Mouse (Mus musculus): ENCODE data around the gene Fig4. TPM values are rescaled to one million over a fixed set of nuclear protein-coding genes. Genes with fewer than 3 reads are reported as not detected.
A peak's percentile ranks its signal among the peaks of the same experiment; 100 is the strongest.

Fig4 gene
- polyA plus RNA-seq, 1 experiment from 2014 or later, result 18.1 TPM

DNA sequence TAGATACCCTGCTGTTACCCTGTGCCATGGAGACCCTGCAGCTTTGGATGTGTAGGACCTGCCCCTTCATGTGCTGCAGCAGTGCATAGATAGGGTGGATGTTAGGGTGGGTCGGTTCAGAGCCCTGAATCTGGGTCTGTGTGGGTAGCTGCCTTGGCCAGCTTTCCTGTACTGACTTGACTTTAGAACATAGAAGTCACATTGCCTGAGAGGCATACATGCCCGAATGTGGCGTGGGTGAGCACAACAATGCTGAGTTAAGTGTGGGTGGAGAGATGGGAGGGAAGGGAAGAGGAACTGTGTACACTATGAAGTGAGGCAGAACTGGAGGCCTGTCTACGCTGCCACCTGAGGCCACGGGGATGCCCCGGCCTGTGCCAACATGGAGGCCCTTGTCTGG is 58.0 kb downstream of the Fig4 start:
- Histone ChIP-seq H3K4me3 (ENCODE audit: low read depth, low read length) (no peak overlapping the region), H3K36me3 (ENCODE audit: insufficient read depth, low read length) (no peaks in the 10 kb centered on the region), H3K27ac (ENCODE audit: low read length) (no peak overlapping the region), H3K27me3 (replicated peaks; ENCODE audit: insufficient read depth, low read length) (no peaks in the 10 kb centered on the region), H3K4me2 (replicated peaks; ENCODE audit: low read depth, low read length) (no peak overlapping the region), H3K4me1 (ENCODE audit: insufficient read depth, low read depth, low read length) (no peaks in the 10 kb centered on the region), H3K9ac (replicated peaks; ENCODE audit: low read depth) (no peak overlapping the region), H3K9me3 (ENCODE audit: low read length) (no peaks in the 10 kb centered on the region)
- TF ChIP-seq EP300 (IDR thresholded peaks at IDR 0.05) (no peak), CTCF (IDR thresholded peaks at IDR 0.05) (no peak)
- 83% methylated on average over 6 of the region's 6 CpGs for WGBS
- ATAC-seq (no peak), DNase-seq (ENCODE audit: low spot score) (no peak)

DNA sequence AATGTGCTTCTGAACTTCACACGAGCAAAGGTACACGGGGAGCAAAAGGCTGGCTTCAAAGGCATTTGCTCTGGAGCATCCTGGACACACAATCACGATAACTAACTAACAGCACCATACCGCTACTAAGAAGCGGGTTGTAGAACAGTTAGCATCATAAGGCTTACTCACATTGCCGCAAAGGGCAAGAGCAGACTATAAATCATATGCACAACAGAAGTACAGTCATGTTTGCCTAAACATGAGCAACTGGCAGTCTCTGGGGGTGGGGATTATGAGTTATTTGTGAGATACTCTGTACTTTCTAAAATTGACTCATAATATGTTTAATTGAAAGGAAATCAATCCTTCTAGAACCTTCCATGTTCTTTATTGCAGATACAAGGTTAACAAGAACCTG is 59.1 kb downstream of the Fig4 start:
- WGBS, result 84% methylated on average over 6 of the region's 6 CpGs
- no peak for ATAC-seq
- Histone ChIP-seq H3K27ac (ENCODE audit: low read length) (no peak overlapping the region), H3K4me2 (replicated peaks; ENCODE audit: low read depth, low read length) (no peak overlapping the region), H3K9me3 (ENCODE audit: low read length) (no peaks in the 10 kb centered on the region), H3K27me3 (replicated peaks; ENCODE audit: insufficient read depth, low read length) (no peaks in the 10 kb centered on the region), H3K4me1 (ENCODE audit: insufficient read depth, low read depth, low read length) (no peaks in the 10 kb centered on the region), H3K4me3 (ENCODE audit: low read depth, low read length) (no peak overlapping the region), H3K9ac (replicated peaks; ENCODE audit: low read depth) (no peak overlapping the region), H3K36me3 (ENCODE audit: insufficient read depth, low read length) (0 out of 2 replicates have a peak, but pooled peaks cover 3% of the 10 kb centered on the region)
- TF ChIP-seq CTCF (IDR thresholded peaks at IDR 0.05) (no peak), EP300 (IDR thresholded peaks at IDR 0.05) (no peak)
- DNase-seq (ENCODE audit: low spot score), result no peak

- Histone ChIP-seq H3K4me3 (ENCODE audit: low read depth, low read length) (no peak overlapping the region), H3K4me2 (replicated peaks; ENCODE audit: low read depth, low read length) (no peak overlapping the region)
These were observed 61.4 kb downstream of the Fig4 start for GRCm38 (mm10) chr10:41241558-41242242.

GRCm38 (mm10) chr10:41241080-41241479 is 62.0 kb downstream of the Fig4 start:
- Histone ChIP-seq H3K9ac (replicated peaks; ENCODE audit: low read depth) (no peak overlapping the region), H3K4me1 (ENCODE audit: insufficient read depth, low read depth, low read length) (no peaks in the 10 kb centered on the region), H3K36me3 (ENCODE audit: insufficient read depth, low read length) (0 out of 2 replicates have a peak, but pooled peaks cover 3% of the 10 kb centered on the region), H3K9me3 (ENCODE audit: low read length) (no peaks in the 10 kb centered on the region), H3K27me3 (replicated peaks; ENCODE audit: insufficient read depth, low read length) (no peaks in the 10 kb centered on the region), H3K4me2 (replicated peaks; ENCODE audit: low read depth, low read length) (no peak overlapping the region), H3K27ac (ENCODE audit: low read length) (no peak overlapping the region), H3K4me3 (ENCODE audit: low read depth, low read length) (no peak overlapping the region)
- ATAC-seq (peak; percentile 47), DNase-seq (ENCODE audit: low spot score) (peak; percentile 32)
- 28% methylated on average over 7 of the region's 7 CpGs for WGBS
- TF ChIP-seq EP300 (IDR thresholded peaks at IDR 0.05), result no peak
- no peak for TF ChIP-seq CTCF (IDR thresholded peaks at IDR 0.05)

More at GRCm38 (mm10) chr10:41241558-41242242, 61.4 kb downstream of the Fig4 start:
- DNase-seq (ENCODE audit: low spot score) (no peak), ATAC-seq (no peak)
- Histone ChIP-seq H3K36me3 (ENCODE audit: insufficient read depth, low read length) (0 out of 2 replicates have a peak, but pooled peaks cover 3% of the 10 kb centered on the region), H3K4me1 (ENCODE audit: insufficient read depth, low read depth, low read length) (no peaks in the 10 kb centered on the region), H3K27me3 (replicated peaks; ENCODE audit: insufficient read depth, low read length) (no peaks in the 10 kb centered on the region), H3K9me3 (ENCODE audit: low read length) (no peaks in the 10 kb centered on the region), H3K9ac (replicated peaks; ENCODE audit: low read depth) (no peak overlapping the region), H3K27ac (ENCODE audit: low read length) (no peak overlapping the region)
- TF ChIP-seq CTCF (IDR thresholded peaks at IDR 0.05), result no peak
- no peak for TF ChIP-seq EP300 (IDR thresholded peaks at IDR 0.05)
- 63% methylated on average over 6 of the region's 6 CpGs for WGBS

DNA sequence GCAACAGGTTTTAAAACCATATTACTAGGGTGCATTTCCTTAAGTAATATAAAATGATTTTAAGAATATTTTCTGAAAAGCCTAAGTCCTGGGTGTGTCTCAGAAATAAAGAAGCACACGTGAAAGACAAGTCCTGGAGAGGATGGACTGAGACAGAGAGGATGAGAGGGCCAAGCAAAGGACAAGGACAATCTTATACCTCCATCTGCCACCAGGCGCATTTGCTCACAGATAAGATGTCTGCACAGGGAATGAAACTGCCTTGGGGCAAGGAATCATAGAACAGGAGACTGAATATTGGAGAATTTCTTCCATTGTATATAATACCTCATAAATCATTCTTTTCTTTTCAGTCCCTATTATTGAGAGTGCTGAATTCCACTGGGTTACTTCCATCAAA is 67.0 kb downstream of the Fig4 start:
- TF ChIP-seq EP300 (IDR thresholded peaks at IDR 0.05) (no peak), CTCF (IDR thresholded peaks at IDR 0.05) (no peak)
- DNase-seq (ENCODE audit: low spot score) (no peak), ATAC-seq (no peak)
- Histone ChIP-seq H3K9me3 (ENCODE audit: low read length) (no peaks in the 10 kb centered on the region), H3K27ac (ENCODE audit: low read length) (no peak overlapping the region), H3K27me3 (replicated peaks; ENCODE audit: insufficient read depth, low read length) (no peaks in the 10 kb centered on the region), H3K9ac (replicated peaks; ENCODE audit: low read depth) (no peak overlapping the region), H3K4me3 (ENCODE audit: low read depth, low read length) (no peak overlapping the region), H3K4me2 (replicated peaks; ENCODE audit: low read depth, low read length) (no peak overlapping the region), H3K4me1 (ENCODE audit: insufficient read depth, low read depth, low read length) (no peaks in the 10 kb centered on the region), H3K36me3 (ENCODE audit: insufficient read depth, low read length) (0 out of 2 replicates have a peak, but pooled peaks cover 3% of the 10 kb centered on the region)
- WGBS, result 83% methylated on average over 2 of the region's 2 CpGs

DNA sequence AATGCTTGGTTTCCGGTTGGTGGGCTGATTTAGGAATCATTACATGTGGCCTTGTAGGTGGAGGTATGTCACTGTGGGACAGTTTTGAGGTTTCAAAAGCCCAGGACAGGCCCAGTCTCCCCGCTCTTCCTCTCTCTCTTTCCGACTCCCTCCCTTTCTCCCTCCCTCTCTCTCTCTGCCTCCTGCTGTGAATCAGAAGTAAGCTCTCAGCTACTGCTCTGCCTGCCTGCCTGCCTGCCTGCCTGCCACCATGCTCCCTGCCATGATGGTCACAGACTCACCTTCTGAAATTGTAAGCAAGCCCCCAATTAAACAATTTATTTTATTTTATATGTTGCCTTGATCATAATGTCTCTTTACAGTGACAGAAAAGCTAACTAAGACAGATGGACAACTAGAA is 67.5 kb downstream of the Fig4 start:
- no peak for DNase-seq (ENCODE audit: low spot score)
- no peak overlapping the region for H3K9ac ChIP-seq (replicated peaks; ENCODE audit: low read depth)
- H3K36me3 ChIP-seq (ENCODE audit: insufficient read depth, low read length), result 0 out of 2 replicates have a peak, but pooled peaks cover 3% of the 10 kb centered on the region
- TF ChIP-seq CTCF (IDR thresholded peaks at IDR 0.05), result no peak
- H3K4me2 ChIP-seq (replicated peaks; ENCODE audit: low read depth, low read length), result no peak overlapping the region
- ATAC-seq, result no peak
- no peaks in the 10 kb centered on the region for H3K4me1 ChIP-seq (ENCODE audit: insufficient read depth, low read depth, low read length)
- no peak overlapping the region for H3K4me3 ChIP-seq (ENCODE audit: low read depth, low read length)
- no peak overlapping the region for H3K27ac ChIP-seq (ENCODE audit: low read length)
- WGBS, result 91% methylated on average over 3 of the region's 3 CpGs
- H3K9me3 ChIP-seq (ENCODE audit: low read length), result no peaks in the 10 kb centered on the region
- no peaks in the 10 kb centered on the region for H3K27me3 ChIP-seq (replicated peaks; ENCODE audit: insufficient read depth, low read length)
